Mouse (Mus musculus): ENCODE results near the gene Rpl9. TPM values are rescaled to one million over a fixed set of nuclear protein-coding genes. Genes with fewer than 3 reads are reported as not detected.

Gene Rpl9
- polyA plus RNA-seq (2012; rRNA removed), result 342 and 364 TPM in 2 replicates

GRCm38 (mm10) chr5:65390648-65391644 lies at the start of gene Rpl9, which contains the start of gene Lias:
Rpl9 (minus strand) TSS chr5:65391444.
Lias (plus strand) TSS chr5:65391497.
- WGBS, result under 1% methylated on average over 83 of the region's 83 CpGs
- no peaks in the 10 kb centered on the region for H3K27me3 ChIP-seq (ENCODE audit: control insufficient read depth, insufficient read depth, low read length)
- peak within 1 kb of the TSS; percentile 27 for H3K27ac ChIP-seq (ENCODE audit: control insufficient read depth, insufficient read depth, low read length)
- TF ChIP-seq CTCF (IDR thresholded peaks at IDR 0.05; ENCODE audit: borderline replicate concordance, control insufficient read depth, extremely low read depth, insufficient read depth, low read length, poor library complexity) (0 out of 2 replicates have a peak, but pooled peaks have one; percentile 13), POLR2A (IDR thresholded peaks at IDR 0.05; ENCODE audit: control insufficient read depth, extremely low read depth, insufficient read depth, low read length, poor library complexity) (peak; percentile 91)
- peaks cover 4% of the 10 kb centered on the region for H3K4me1 ChIP-seq (replicated peaks; ENCODE audit: control insufficient read depth, insufficient read depth, low read length)
- peak; percentile 98 for DNase-seq
- H3K4me3 ChIP-seq (ENCODE audit: control insufficient read depth, insufficient read depth, low read length), result peak within 1 kb of the TSS; percentile 74
- peaks cover 29% of the 10 kb centered on the region for H3K36me3 ChIP-seq (ENCODE audit: control insufficient read depth, insufficient read depth, low read length)

- no peak overlapping the region for H3K27ac ChIP-seq (ENCODE audit: control insufficient read depth, insufficient read depth, low read length)
- H3K36me3 ChIP-seq (ENCODE audit: control insufficient read depth, insufficient read depth, low read length), result no peaks in the 10 kb centered on the region
- no peak for DNase-seq
- H3K27me3 ChIP-seq (ENCODE audit: control insufficient read depth, insufficient read depth, low read length), result no peaks in the 10 kb centered on the region
- peaks cover 8% of the 10 kb centered on the region for H3K4me1 ChIP-seq (replicated peaks; ENCODE audit: control insufficient read depth, insufficient read depth, low read length)
- no peak for TF ChIP-seq POLR2A (IDR thresholded peaks at IDR 0.05; ENCODE audit: control insufficient read depth, extremely low read depth, insufficient read depth, low read length, poor library complexity)
- TF ChIP-seq CTCF (IDR thresholded peaks at IDR 0.05; ENCODE audit: borderline replicate concordance, control insufficient read depth, extremely low read depth, insufficient read depth, low read length, poor library complexity), result no peak
- H3K4me3 ChIP-seq (ENCODE audit: control insufficient read depth, insufficient read depth, low read length), result no peak overlapping the region
These were observed 46.8 kb upstream of the Rpl9 start for GRCm38 (mm10) chr5:65438041-65438440.

GRCm38 (mm10) chr5:65435806-65436561 lies 44.7 kb upstream of the Rpl9 start, which contains the start of gene Ugdh:
Ugdh (minus strand) TSS chr5:65435949.
- WGBS, result 1% methylated on average over 51 of the region's 51 CpGs
- H3K4me3 ChIP-seq (ENCODE audit: control insufficient read depth, insufficient read depth, low read length), result peak within 1 kb of the TSS; percentile 83

GRCm38 (mm10) chr5:65435363-65435805 lies 44.1 kb upstream of the Rpl9 start:
- Histone ChIP-seq H3K4me1 (replicated peaks; ENCODE audit: control insufficient read depth, insufficient read depth, low read length) (peaks cover 8% of the 10 kb centered on the region), H3K27me3 (ENCODE audit: control insufficient read depth, insufficient read depth, low read length) (no peaks in the 10 kb centered on the region), H3K27ac (ENCODE audit: control insufficient read depth, insufficient read depth, low read length) (no peak overlapping the region), H3K4me3 (ENCODE audit: control insufficient read depth, insufficient read depth, low read length) (peak overlapping the region; percentile 83), H3K36me3 (ENCODE audit: control insufficient read depth, insufficient read depth, low read length) (no peaks in the 10 kb centered on the region)
- no peak for DNase-seq
- WGBS, result under 1% methylated on average over 46 of the region's 47 CpGs
- TF ChIP-seq CTCF (IDR thresholded peaks at IDR 0.05; ENCODE audit: borderline replicate concordance, control insufficient read depth, extremely low read depth, insufficient read depth, low read length, poor library complexity), result no peak
- TF ChIP-seq POLR2A (IDR thresholded peaks at IDR 0.05; ENCODE audit: control insufficient read depth, extremely low read depth, insufficient read depth, low read length, poor library complexity), result no peak

More at GRCm38 (mm10) chr5:65435806-65436561, 44.7 kb upstream of the Rpl9 start, which contains the start of gene Ugdh:
- no peaks in the 10 kb centered on the region for H3K27me3 ChIP-seq (ENCODE audit: control insufficient read depth, insufficient read depth, low read length)
- DNase-seq, result peak; percentile 96
- no peaks in the 10 kb centered on the region for H3K36me3 ChIP-seq (ENCODE audit: control insufficient read depth, insufficient read depth, low read length)
- peak; percentile 96 for TF ChIP-seq POLR2A (IDR thresholded peaks at IDR 0.05; ENCODE audit: control insufficient read depth, extremely low read depth, insufficient read depth, low read length, poor library complexity)
- peak; percentile 40; the same call in 1 of the 2 replicates for TF ChIP-seq CTCF (IDR thresholded peaks at IDR 0.05; ENCODE audit: borderline replicate concordance, control insufficient read depth, extremely low read depth, insufficient read depth, low read length, poor library complexity)
- H3K27ac ChIP-seq (ENCODE audit: control insufficient read depth, insufficient read depth, low read length), result no peak within 1 kb of the TSS
- peaks cover 8% of the 10 kb centered on the region for H3K4me1 ChIP-seq (replicated peaks; ENCODE audit: control insufficient read depth, insufficient read depth, low read length)

- 13% methylated on average over 15 of the region's 15 CpGs for WGBS
- no peaks in the 10 kb centered on the region for H3K36me3 ChIP-seq (ENCODE audit: control insufficient read depth, insufficient read depth, low read length)
- TF ChIP-seq POLR2A (IDR thresholded peaks at IDR 0.05; ENCODE audit: control insufficient read depth, extremely low read depth, insufficient read depth, low read length, poor library complexity) (no peak), CTCF (IDR thresholded peaks at IDR 0.05; ENCODE audit: borderline replicate concordance, control insufficient read depth, extremely low read depth, insufficient read depth, low read length, poor library complexity) (no peak)
- H3K4me3 ChIP-seq (ENCODE audit: control insufficient read depth, insufficient read depth, low read length), result peak overlapping the region; percentile 83
- H3K4me1 ChIP-seq (replicated peaks; ENCODE audit: control insufficient read depth, insufficient read depth, low read length), result peaks cover 8% of the 10 kb centered on the region
- DNase-seq, result peak; percentile 1
- no peak overlapping the region for H3K27ac ChIP-seq (ENCODE audit: control insufficient read depth, insufficient read depth, low read length)
- H3K27me3 ChIP-seq (ENCODE audit: control insufficient read depth, insufficient read depth, low read length), result no peaks in the 10 kb centered on the region
These were observed 43.5 kb upstream of the Rpl9 start for GRCm38 (mm10) chr5:65434471-65435362.
